Mouse (Mus musculus): ENCODE measurements around the gene Prune2.

DNA sequence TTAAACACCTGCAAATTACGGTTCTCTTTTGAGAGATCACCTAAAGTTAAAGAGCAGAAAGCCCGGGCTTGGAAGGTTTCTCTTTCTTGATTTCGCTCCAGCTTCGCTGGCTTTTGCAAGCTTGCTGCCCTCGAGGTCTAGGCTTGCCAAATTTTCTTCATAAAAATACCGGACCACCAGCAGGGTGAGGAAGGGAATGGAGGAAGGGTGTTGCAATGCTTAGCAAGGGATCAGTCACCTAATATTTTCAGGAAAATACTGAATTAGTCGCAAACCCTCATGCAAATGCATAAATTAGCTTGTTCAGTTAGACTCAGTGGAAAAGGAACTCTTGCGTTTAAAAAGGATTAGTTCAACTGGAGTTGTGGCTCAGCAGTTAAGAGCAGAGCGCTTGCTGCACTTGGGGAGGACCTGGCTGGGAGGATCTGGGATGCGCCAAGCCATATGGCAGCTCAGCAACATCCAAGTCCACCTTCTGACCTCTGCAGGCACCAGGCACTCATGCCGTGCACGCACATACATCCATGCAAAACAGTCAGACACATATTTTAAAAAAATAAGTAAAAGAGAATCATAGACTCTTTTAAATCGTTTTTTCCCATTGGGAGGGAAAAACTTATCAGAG is 259.1 kb downstream of the Prune2 start:
- TF ChIP-seq POLR2A (IDR thresholded peaks at IDR 0.05; ENCODE audit: low read depth, low read length) (no peak), CTCF (conservative IDR thresholded peaks at IDR 0.05; ENCODE audit: insufficient read depth, insufficient read length, low read depth, low read length) (no peak)
